Mouse (Mus musculus): ENCODE measurements around the gene Olfr361.
"Not testable (repeated sequence)": the region's sequence is repeated elsewhere in the genome, so short reads cannot be mapped to it uniquely, and the experiment has no call there.

Olfr361 gene

DNA sequence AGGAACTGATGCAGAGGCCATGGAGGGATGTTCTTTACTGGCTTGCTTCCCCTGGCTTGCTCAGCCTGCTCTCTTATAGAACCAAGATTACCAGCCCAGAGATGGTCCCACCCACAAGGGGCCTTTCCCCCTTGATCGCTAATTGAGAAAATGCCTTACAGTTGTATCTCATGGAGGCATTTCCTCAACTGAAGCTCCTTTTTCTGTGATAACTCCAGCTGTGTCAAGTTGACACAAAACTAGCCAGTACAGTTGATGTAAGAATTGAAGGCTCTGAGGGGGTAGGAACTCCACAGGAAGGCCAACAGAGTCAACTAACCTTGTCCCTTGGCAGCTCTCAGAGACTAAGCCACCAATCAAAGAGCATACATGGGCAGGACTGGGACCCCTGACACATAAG lies at the start of gene Olfr361:
Gene Olfr361, minus strand, starts transcription at position 101 of the 400 bp plus-strand sequence.
- DNase-seq: not testable (repeated sequence)

DNA sequence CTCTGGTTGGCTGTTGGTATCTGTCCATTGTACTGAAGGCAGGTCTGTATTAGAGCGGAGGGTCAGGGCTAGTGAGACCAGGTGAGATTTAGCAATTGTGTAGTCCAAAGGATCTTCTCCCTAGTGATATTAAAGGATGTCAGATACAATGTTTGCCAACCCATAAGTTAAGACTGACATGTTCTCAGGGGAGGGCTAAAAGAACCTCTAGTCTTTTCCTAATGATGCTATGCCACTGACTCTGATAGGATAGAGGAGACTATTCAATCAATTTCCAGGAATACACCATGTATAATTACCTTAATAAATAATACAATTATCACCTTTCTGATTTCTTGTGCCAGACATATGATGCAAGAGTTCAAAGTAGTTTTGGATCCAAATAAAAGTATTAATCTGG lies 28.7 kb upstream of the Olfr361 start, which contains the start of gene Olfr362:
Gene Olfr362, minus strand, starts transcription at position 101 of the 400 bp plus-strand sequence.
- no peak for DNase-seq

DNA sequence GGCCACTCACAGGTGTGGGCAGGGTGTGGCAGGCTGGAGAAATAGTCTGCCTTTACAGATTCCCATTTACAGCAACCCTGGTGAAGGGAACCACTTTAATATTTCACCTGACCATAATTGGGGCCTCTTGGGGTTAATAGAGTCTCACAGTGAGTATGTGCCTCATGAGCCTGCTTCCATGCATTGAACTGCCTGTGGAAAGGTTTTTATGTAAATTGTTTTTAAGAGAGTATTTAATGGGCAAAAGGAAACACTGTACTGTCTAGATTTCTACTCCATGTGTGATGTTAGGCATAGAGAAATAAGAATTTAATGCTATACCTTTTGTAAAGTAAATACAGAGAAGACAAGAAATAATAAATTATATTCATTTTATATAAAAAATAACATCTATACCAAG lies 23.6 kb downstream of the Olfr361 start, which contains the start of gene Olfr360:
Gene Olfr360, plus strand, starts transcription at position 301 of the 400 bp plus-strand sequence.
- DNase-seq: no peak

Measured in right cerebral cortex, adult 18-20 months (tissue).